Mouse (Mus musculus): ENCODE measurements around the gene Zfpl1. TPM values are rescaled to one million over a fixed set of nuclear protein-coding genes. Genes with fewer than 3 reads are reported as not detected.

Gene Zfpl1
- total and polyA plus RNA-seq, 2 experiments, result 7.9 to 49.1 TPM

DNA sequence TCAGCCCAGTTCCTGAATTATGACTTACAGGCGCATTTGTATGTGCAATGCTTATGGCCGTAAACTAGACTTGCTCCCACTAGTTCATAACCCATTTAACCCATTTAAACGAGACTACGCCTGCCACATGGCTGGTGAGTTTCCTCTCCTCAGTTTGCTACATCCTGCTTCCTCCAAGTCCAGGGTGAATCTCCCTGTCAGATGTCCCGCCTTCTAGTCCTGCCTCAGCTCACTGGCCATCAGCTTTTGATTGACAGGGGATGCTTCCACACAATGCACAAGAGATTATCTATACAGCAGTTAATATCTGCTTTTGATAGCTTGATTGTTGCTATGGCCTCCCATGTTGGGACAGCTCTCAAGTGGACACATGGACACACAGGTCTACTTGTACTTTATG, 30.5 kb downstream of the Zfpl1 start:
- 75% methylated on average over 5 of the region's 5 CpGs for WGBS
- H3K9ac ChIP-seq (ENCODE audit: low read depth, low read length), result no peak overlapping the region
- TF ChIP-seq POLR2A (IDR thresholded peaks at IDR 0.05; ENCODE audit: extremely low read depth, insufficient read depth, low read length), result no peak

DNA sequence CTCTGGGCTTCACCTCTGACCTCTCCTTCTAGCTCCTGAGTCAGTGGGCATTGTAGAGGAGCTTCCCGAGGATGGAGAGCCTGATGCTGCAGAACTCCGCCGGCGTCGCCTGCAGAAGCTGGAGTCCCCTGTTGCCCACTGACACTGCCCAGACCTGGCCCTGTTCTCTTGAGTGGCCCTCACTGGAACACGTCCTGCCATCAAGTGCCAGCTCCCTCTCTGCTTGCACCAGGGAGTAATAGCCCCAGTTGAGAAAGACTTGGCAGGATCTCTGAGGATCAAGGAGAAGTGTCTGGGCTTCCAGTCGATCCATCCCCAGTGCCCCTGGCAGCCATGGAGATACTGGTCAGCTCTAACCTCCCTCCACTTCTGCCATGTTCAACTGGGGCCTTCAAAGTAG, 32.2 kb downstream of the Zfpl1 start:
- no peak overlapping the region for H3K27ac ChIP-seq (replicated peaks; ENCODE audit: insufficient read depth, low read depth, low read length)
- H3K79me2 ChIP-seq (ENCODE audit: control insufficient read depth, insufficient read depth, low read length), result peaks cover 18% of the 10 kb centered on the region; the same call in 1 of the 2 replicates
- no peak for DNase-seq (ENCODE audit: extremely low read depth, low read depth, low spot score)
- H3K36me3 ChIP-seq (ENCODE audit: control insufficient read depth, insufficient read depth, low read length), result peaks cover 52% of the 10 kb centered on the region
- TF ChIP-seq CTCF (IDR thresholded peaks at IDR 0.05; ENCODE audit: low read depth, low read length), result no peak
- TF ChIP-seq POLR2A (IDR thresholded peaks at IDR 0.05; ENCODE audit: extremely low read depth, insufficient read depth, low read length), result no peak
- 72% methylated on average over 7 of the region's 7 CpGs for WGBS
- H3K4me3 ChIP-seq (ENCODE audit: insufficient read depth, low read depth, low read length), result no peak overlapping the region
- no peaks in the 10 kb centered on the region for H3K27me3 ChIP-seq (ENCODE audit: control insufficient read depth, insufficient read depth, low read length)
- peaks cover 23% of the 10 kb centered on the region for H3K4me1 ChIP-seq (ENCODE audit: control insufficient read depth, insufficient read depth, low read length)
- no peak overlapping the region for H3K9ac ChIP-seq (ENCODE audit: low read depth, low read length)

More for the DNA sequence above, 30.5 kb downstream of the Zfpl1 start:
- Histone ChIP-seq H3K27me3 (ENCODE audit: control insufficient read depth, insufficient read depth, low read length) (no peaks in the 10 kb centered on the region), H3K27ac (replicated peaks; ENCODE audit: insufficient read depth, low read depth, low read length) (no peak overlapping the region), H3K4me3 (ENCODE audit: insufficient read depth, low read depth, low read length) (no peak overlapping the region), H3K4me1 (ENCODE audit: control insufficient read depth, insufficient read depth, low read length) (peaks cover 14% of the 10 kb centered on the region; the same call in 1 of the 2 replicates), H3K36me3 (ENCODE audit: control insufficient read depth, insufficient read depth, low read length) (peaks cover 43% of the 10 kb centered on the region), H3K79me2 (ENCODE audit: control insufficient read depth, insufficient read depth, low read length) (peaks cover 4% of the 10 kb centered on the region; the same call in 1 of the 2 replicates)
- no peak for DNase-seq (ENCODE audit: extremely low read depth, low read depth, low spot score)

DNA sequence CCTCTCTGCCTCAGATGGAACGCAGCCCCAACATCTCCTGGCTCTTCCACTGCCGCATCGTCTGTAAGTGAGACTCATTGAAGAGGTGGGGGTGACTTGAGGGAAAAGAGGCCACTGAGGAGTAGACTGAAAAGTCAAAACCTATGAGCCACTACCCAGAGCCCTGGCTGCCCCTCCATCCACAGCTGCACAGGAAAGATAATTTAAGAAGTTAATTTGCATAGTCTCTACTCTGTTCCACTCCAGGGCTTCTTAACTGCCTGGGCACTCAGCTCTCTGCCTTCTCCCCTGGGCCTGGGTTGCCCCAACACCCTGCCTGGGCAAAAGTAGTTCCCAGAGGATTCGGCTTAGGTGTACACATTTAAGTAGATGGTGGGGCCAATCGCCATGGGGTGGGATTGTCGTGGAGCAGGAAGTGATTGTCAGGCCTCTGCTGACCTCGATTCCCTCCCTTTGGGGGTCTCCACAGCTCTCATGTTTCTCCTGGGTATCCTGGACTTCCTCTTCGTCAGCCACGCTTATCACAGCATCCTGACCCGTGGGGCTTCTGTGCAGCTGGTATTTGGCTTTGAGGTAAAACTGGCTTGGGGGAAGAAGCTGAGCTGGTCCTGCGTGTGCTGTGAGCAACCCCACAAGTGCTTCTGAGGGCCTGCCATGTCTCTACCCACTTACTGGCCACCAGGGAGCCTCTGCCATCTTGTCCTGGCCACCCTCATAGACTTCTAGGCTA, 35.9 kb downstream of the Zfpl1 start:
- H3K27me3 ChIP-seq (ENCODE audit: control insufficient read depth, insufficient read depth, low read length), result no peaks in the 10 kb centered on the region
- no peak overlapping the region for H3K27ac ChIP-seq (replicated peaks; ENCODE audit: insufficient read depth, low read depth, low read length)
- no peak for DNase-seq (ENCODE audit: extremely low read depth, low read depth, low spot score)
- TF ChIP-seq POLR2A (IDR thresholded peaks at IDR 0.05; ENCODE audit: extremely low read depth, insufficient read depth, low read length), result no peak
- no peak for TF ChIP-seq CTCF (IDR thresholded peaks at IDR 0.05; ENCODE audit: low read depth, low read length)
- no peak overlapping the region for H3K9ac ChIP-seq (ENCODE audit: low read depth, low read length)
- peaks cover 40% of the 10 kb centered on the region for H3K36me3 ChIP-seq (ENCODE audit: control insufficient read depth, insufficient read depth, low read length)
- H3K79me2 ChIP-seq (ENCODE audit: control insufficient read depth, insufficient read depth, low read length), result peaks cover 25% of the 10 kb centered on the region; the same call in 1 of the 2 replicates
- H3K4me1 ChIP-seq (ENCODE audit: control insufficient read depth, insufficient read depth, low read length), result peaks cover 22% of the 10 kb centered on the region
- H3K4me3 ChIP-seq (ENCODE audit: insufficient read depth, low read depth, low read length), result no peak overlapping the region
- 79% methylated on average over 11 of the region's 11 CpGs for WGBS

DNA sequence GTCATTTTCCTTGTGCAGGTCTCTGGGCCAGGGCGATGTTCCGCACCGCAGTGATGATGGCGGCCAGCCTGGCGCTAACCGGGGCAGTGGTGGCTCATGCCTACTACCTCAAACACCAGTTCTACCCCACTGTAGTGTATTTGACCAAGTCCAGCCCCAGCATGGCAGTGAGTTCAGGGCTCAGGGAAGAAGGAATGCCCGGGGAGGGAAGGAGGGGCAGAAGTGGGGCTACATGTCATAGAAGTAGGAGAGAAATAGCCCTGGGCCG, 36.9 kb downstream of the Zfpl1 start:
- H3K27ac ChIP-seq (replicated peaks; ENCODE audit: insufficient read depth, low read depth, low read length), result peak overlapping the region; percentile 88; the same call in 1 of the 2 replicates
- TF ChIP-seq CTCF (IDR thresholded peaks at IDR 0.05; ENCODE audit: low read depth, low read length), result no peak
- no peak for TF ChIP-seq POLR2A (IDR thresholded peaks at IDR 0.05; ENCODE audit: extremely low read depth, insufficient read depth, low read length)
- peaks cover 32% of the 10 kb centered on the region for H3K36me3 ChIP-seq (ENCODE audit: control insufficient read depth, insufficient read depth, low read length)
- peaks cover 25% of the 10 kb centered on the region; the same call in 1 of the 2 replicates for H3K79me2 ChIP-seq (ENCODE audit: control insufficient read depth, insufficient read depth, low read length)
- no peak for DNase-seq (ENCODE audit: extremely low read depth, low read depth, low spot score)
- no peaks in the 10 kb centered on the region for H3K27me3 ChIP-seq (ENCODE audit: control insufficient read depth, insufficient read depth, low read length)
- H3K4me3 ChIP-seq (ENCODE audit: insufficient read depth, low read depth, low read length), result peak overlapping the region; percentile 69
- WGBS, result 52% methylated on average over 8 of the region's 8 CpGs
- peaks cover 22% of the 10 kb centered on the region for H3K4me1 ChIP-seq (ENCODE audit: control insufficient read depth, insufficient read depth, low read length)
- H3K9ac ChIP-seq (ENCODE audit: low read depth, low read length), result peak overlapping the region; percentile 78

DNA sequence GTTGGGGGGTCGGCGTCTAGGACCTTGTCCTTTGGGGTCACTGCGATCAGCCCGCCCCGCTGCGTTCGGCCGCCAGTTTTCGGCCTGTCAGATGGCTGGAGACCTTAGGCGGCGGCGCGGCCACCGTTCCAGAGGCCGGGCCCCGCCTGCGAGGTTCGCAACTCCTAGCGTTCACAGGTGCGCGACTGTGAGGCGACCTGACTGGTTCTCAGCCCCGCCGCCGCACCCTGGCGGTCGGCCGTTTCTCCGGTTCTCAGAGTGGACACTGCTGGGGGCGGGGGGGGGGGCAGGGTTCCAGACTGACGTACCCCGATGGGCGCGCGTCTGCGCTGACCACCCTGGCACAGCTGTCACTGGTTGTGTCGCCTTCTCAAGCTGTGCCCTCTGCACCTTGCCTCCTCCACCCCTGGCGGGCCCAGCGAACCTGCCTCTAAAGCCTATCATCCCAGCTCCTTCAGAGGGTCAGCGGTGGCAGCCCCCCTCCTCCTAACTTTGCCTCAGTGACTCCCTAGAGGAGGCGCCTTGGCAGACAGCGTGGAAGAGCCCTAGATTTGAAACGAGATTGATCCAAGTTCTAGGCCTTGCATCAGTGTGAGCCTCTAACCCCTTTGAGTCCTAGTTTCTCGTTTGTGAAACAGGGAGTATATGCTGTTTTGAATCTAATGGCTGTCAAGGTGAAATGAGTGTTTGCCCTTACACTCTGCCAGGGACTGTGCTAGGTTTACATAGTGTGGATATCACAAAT, 37.4 kb downstream of the Zfpl1 start:
- H3K27ac ChIP-seq (replicated peaks; ENCODE audit: insufficient read depth, low read depth, low read length), result peak overlapping the region; percentile 88
- peaks cover 25% of the 10 kb centered on the region; the same call in 1 of the 2 replicates for H3K79me2 ChIP-seq (ENCODE audit: control insufficient read depth, insufficient read depth, low read length)
- H3K4me3 ChIP-seq (ENCODE audit: insufficient read depth, low read depth, low read length), result peak overlapping the region; percentile 69
- peak overlapping the region; percentile 78 for H3K9ac ChIP-seq (ENCODE audit: low read depth, low read length)
- TF ChIP-seq POLR2A (IDR thresholded peaks at IDR 0.05; ENCODE audit: extremely low read depth, insufficient read depth, low read length), result no peak
- TF ChIP-seq CTCF (IDR thresholded peaks at IDR 0.05; ENCODE audit: low read depth, low read length), result no peak
- H3K4me1 ChIP-seq (ENCODE audit: control insufficient read depth, insufficient read depth, low read length), result peaks cover 22% of the 10 kb centered on the region
- WGBS, result 1% methylated on average over 42 of the region's 44 CpGs
- DNase-seq (ENCODE audit: extremely low read depth, low read depth, low spot score), result no peak
- H3K36me3 ChIP-seq (ENCODE audit: control insufficient read depth, insufficient read depth, low read length), result peaks cover 27% of the 10 kb centered on the region
- H3K27me3 ChIP-seq (ENCODE audit: control insufficient read depth, insufficient read depth, low read length), result no peaks in the 10 kb centered on the region
